Mouse (Mus musculus) adrenal gland, adult 8-10 months (tissue): ENCODE results near the gene Vmn1r181. TPM values are rescaled to one million over a fixed set of nuclear protein-coding genes. Genes with fewer than 3 reads are reported as not detected.
"Not testable (repeated sequence)": the region's sequence is repeated elsewhere in the genome, so short reads cannot be mapped to it uniquely, and the experiment has no call there.

Source experiments
- DNase-seq: peaks from one replicate; pipeline ENCODE4 v3.0.0; 2022
- total RNA-seq, 4 experiments: library from RNA; stranded (reverse); gene quantifications; 2 replicates each; pipeline ENCODE4 v1.2.4; 2022

Gene Vmn1r181
- not detected for total RNA-seq

GRCm38 (mm10) chr7:23974315-23974714 lies at the start of gene Vmn1r181:
Gene Vmn1r181 (plus strand): TSS chr7:23974615.
- not testable (repeated sequence) for DNase-seq

GRCm38 (mm10) chr7:23926678-23927077 lies 47.7 kb upstream of the Vmn1r181 start, which contains the start of gene Vmn1r179:
Gene Vmn1r179 (plus strand): TSS chr7:23926978.
- no peak for DNase-seq

GRCm38 (mm10) chr7:23950332-23950731 lies 24.1 kb upstream of the Vmn1r181 start, which contains the start of gene Vmn1r180:
Gene Vmn1r180 (plus strand): TSS chr7:23950632.
- no peak for DNase-seq

- DNase-seq: not testable (repeated sequence)
Observed at GRCm38 (mm10) chr7:23968044-23968443, 6.4 kb upstream of the Vmn1r181 start.

- no peak for DNase-seq
Observed at GRCm38 (mm10) chr7:24001391-24001790, 27.0 kb downstream of the Vmn1r181 start, which contains the start of gene V1rd19. Gene V1rd19 (plus strand): TSS chr7:24001691.

Other genes starting within 250 kb of the Vmn1r181 start
- gene Vmn1r174, start 222.3 kb upstream of the Vmn1r181 start, total RNA-seq: not detected
- not detected for gene Vmn1r175, start 164.0 kb upstream of the Vmn1r181 start, total RNA-seq
- gene Vmn1r176, start 137.2 kb upstream of the Vmn1r181 start, total RNA-seq: not detected
- not detected for gene Vmn1r177, start 108.2 kb upstream of the Vmn1r181 start, total RNA-seq
- not detected for gene Vmn1r178, start 82.6 kb upstream of the Vmn1r181 start, total RNA-seq
- not detected for gene Vmn1r179, start 47.6 kb upstream of the Vmn1r181 start, total RNA-seq
- gene Vmn1r180, start 24.0 kb upstream of the Vmn1r181 start, total RNA-seq: not detected
- gene V1rd19, start 27.1 kb downstream of the Vmn1r181 start, total RNA-seq: not detected
- gene Vmn1r183, start 78.6 kb downstream of the Vmn1r181 start, total RNA-seq: not detected
- 10 to 100 TPM; 24.2 to 32.3 (median 27.1) TPM for gene Zfp180, start 107.3 kb downstream of the Vmn1r181 start, total RNA-seq
- gene Zfp112, start 137.7 kb downstream of the Vmn1r181 start, total RNA-seq: 1 to 10 TPM; 3.7 to 8.3 (median 5.1) TPM
- 10 to 100 TPM in 3 of 4 experiments, 1 to 10 TPM in 1; 7.8 to 13.9 (median 11.4) TPM for gene Zfp235, start 159.6 kb downstream of the Vmn1r181 start, total RNA-seq
- gene Zfp114, start 200.4 kb downstream of the Vmn1r181 start, total RNA-seq: under 1 TPM; 0.28 to 0.56 (median 0.44) TPM
- 10 to 100 TPM in 3 of 4 experiments, 1 to 10 TPM in 1; 8.4 to 13.1 (median 12.2) TPM for gene Zfp111, start 236.8 kb downstream of the Vmn1r181 start, total RNA-seq